Mouse (Mus musculus) thymus, adult 18-20 months (tissue): ENCODE data around the gene Iqgap2.

Experiments used
- DNase-seq, 2 experiments: peaks; one replicate each; pipeline ENCODE4 v3.0.0; 2022; ENCODE audit warnings: mixed read lengths in 2 of 2

Gene Iqgap2

GRCm38 (mm10) chr13:95891491-95891925, at the start of gene Iqgap2:
TSS of gene Iqgap2 (minus strand) at chr13:95891922.
- peak in 1 of 2 experiments; percentile 44 for DNase-seq

- no peak for DNase-seq
These were observed 49.1 kb upstream of the Iqgap2 start for GRCm38 (mm10) chr13:95940811-95941210.

DNA sequence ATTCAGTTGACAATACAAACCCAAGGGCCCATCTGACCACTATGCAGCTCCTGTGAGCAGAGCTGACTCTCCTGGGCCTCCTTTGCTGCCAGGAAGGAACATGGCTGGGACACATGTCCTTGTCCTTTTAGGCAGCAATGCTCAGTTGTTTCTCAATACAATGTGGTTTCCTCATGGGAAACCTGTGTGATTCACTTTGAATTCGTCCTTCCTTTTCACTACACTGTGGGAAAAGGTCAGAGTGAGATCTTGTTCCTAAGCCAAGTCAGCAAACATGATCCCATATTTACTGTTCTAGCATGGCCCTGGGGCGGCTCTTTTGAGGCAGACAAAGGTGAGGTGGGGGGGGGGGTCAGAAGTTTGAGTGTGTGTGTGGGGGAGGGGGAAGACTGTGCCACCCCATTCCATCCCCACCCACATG, 32.5 kb upstream of the Iqgap2 start:
- DNase-seq = no peak

DNA sequence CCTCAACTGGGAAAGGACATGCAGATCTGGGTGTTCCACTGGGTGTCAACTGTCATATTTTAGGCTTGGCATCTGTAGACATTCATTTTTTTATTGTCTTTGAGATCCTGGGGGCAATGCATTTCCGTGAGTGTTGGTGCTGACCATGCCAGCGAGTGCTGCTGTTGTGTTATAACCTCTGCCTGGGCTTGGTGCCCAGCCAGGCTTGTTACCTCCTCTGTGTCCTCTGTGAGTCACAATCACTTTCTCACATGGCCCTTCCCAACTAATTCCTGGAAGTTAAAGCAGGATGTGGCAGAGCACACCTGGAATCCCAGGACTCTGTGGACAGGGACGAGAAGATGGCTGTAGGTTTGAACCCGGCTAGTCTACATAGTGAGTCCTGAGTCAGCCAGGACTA, 30.9 kb upstream of the Iqgap2 start:
- no peak for DNase-seq

GRCm38 (mm10) chr13:95918624-95919284, 27.0 kb upstream of the Iqgap2 start:
- DNase-seq = no peak

- no peak for DNase-seq
These were observed 21.3 kb upstream of the Iqgap2 start for GRCm38 (mm10) chr13:95913046-95913406.

- DNase-seq = no peak
These were observed 20.7 kb upstream of the Iqgap2 start for GRCm38 (mm10) chr13:95912157-95913045.

DNA sequence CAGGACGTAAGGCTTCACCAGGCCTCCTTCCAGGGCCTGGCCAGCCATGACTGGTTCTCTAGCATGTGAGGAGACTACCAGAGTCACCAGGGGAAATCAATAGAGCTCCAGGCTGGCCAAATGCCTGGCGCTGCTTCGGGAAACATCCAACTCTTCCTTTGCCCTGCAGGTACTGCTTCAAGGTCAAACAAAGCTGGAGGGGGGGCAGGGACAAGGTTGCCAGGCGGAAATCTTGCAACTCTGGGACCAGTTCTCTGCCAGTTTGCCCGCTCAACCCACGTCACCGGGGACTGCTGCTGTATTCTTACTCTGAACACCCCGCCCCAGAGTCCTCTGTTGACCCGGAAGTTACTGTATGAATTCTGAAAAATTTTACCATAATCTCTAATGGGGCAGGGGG, 18.5 kb upstream of the Iqgap2 start:
- no peak for DNase-seq

- DNase-seq = no peak
These were observed 17.5 kb upstream of the Iqgap2 start for GRCm38 (mm10) chr13:95909244-95909643.

- DNase-seq = no peak
These were observed 11.0 kb upstream of the Iqgap2 start for GRCm38 (mm10) chr13:95902696-95903095.

GRCm38 (mm10) chr13:95899885-95900650, 8.3 kb upstream of the Iqgap2 start:
- no peak for DNase-seq

GRCm38 (mm10) chr13:95896501-95896900, 4.8 kb upstream of the Iqgap2 start:
- no peak for DNase-seq

- DNase-seq = no peak
These were observed 1.4 kb upstream of the Iqgap2 start for GRCm38 (mm10) chr13:95893166-95893565.

DNA sequence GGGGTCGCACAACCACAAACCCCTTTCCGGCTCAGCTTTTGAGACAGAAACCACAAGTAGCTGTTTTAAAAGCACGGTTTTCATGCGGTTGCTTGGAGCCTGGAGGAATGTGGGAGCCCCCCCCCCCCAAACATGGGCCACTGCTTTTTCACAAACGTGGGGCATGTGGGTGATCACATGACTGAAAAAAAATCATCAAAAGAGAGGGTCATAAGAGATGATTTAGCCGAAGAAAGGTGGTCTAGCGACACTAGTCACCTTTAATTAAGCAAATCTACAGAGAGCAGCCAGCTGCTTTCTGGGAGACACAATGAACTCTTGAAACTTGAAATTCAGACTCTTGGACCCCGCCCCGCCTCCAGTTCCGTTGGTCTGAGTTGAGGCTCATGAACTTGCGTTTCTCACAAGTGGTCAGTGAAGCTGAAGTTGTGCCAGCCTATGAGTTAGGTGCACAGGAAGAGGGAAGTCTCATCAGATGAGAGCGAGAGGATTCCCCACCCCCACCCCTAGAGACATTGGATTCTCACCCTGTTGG, 956 bp upstream of the Iqgap2 start:
- DNase-seq = peak; percentile 16 to 37

DNA sequence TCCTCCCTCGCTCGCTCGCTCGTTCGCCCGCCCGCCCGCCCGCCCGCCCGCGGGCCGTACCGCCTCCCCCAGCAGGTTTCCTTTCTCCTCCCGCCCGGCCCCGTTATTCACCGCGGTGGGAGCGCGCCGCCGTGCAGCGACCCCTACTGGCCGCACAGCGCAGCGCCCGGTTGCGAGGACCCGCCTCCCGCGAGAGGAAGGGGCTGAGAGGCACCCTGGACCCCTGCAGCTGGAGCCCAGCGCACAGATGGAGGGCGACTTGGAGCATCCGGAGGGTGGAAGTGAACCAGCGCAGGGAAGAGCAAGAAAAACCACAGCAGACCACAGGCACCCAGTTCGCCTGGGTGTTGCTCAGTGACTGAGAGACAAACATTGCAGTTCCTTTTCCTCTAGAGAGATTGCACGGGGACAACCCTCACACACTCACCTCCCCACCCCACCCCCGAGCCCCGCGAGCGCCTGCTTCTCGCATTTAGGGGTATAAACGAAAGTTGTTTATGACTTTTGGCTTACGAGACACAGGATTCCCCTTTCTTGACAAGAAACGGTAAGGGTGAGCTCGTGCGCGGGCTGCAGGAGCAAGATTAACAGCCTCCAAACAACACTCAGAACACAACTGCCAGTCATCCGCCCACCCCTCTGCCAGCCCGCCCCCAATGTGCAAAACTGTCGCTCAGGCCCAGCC, 346 bp upstream of the Iqgap2 start:
- DNase-seq = peak; percentile 86 to 88

DNA sequence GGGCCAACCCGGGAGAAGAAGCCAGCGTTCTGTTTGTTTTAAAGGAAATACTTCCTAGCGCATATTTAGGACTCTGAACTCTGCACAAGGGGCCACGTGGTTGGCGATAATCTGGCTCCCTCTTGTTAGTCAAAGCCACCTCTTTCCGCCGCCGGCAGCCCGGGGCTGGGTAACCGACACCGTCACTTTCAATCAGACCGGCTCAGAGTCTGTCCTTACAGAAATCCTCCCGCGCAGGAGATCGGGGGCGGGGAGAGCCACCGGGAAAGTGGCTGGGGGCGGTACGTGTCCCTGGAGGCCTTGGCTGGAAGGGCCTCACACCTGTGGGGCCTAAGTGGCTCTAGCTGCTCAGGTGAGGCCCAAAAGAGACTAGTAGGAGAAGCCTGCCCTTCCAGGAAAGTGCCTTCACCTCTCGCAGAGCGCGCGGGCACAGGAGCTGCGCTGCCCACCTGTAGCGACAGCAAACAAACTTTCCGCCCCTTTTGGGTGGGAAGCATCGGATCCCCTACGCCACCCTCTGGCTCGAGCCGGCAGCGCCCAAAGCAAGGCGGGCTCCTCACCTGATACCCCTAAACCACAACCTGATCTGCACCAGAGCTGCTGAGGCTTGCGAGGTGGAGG, 761 bp downstream of the Iqgap2 start:
- peak; percentile 73 to 79 for DNase-seq

- no peak for DNase-seq
These were observed 1.7 kb downstream of the Iqgap2 start for GRCm38 (mm10) chr13:95889981-95890545.

GRCm38 (mm10) chr13:95889366-95889765, 2.4 kb downstream of the Iqgap2 start:
- DNase-seq = no peak

GRCm38 (mm10) chr13:95888621-95889020, 3.1 kb downstream of the Iqgap2 start:
- no peak for DNase-seq

GRCm38 (mm10) chr13:95888170-95888569, 3.6 kb downstream of the Iqgap2 start:
- no peak for DNase-seq

DNA sequence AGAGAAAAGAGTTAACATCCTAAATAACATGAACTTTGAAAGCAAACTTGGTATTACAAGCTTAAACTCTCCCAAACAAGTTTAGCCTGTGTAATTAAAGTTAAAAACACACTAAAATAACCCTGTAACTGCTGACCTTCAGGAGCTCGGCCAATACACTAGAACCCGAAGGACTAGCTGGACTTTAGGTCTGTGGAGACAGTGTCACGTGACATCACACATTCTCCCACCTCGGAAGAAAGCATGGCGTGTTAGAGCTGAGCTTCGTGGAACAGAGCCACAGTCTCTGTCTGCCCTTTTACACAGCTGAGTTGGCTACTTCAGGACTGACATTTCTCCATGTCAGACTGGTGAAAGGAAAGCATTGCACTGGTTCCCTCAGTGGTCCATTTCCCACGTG, 4.3 kb downstream of the Iqgap2 start:
- no peak for DNase-seq

DNA sequence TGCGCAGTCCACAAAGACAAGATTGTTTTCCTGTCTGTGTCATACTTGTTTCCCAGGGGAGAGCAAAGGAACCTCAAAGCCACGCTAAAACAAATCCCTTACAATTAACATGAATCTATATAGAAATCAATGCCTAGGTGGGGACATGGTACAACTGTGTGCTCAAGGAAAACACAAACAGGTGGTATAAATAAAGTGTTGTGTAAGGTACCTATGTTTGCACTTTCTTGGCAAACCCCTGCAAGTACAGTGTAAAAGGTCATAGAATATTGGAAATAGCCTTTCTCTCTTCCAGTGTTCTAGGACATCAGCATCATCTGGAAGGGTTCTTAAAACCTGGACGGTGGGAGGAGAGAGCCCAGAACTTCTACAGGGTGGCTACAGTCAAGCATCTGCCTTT, 7.3 kb downstream of the Iqgap2 start:
- no peak for DNase-seq
